Mouse (Mus musculus) lung, adult 2 months (tissue): ENCODE measurements at regions not wholly inside any gene's neighbourhood (a gene's known extent, or its start where the extent isn't known, plus 50 kb on each side); places are given as distances from the start of the nearest gene placed in this dataset.

Source experiments
- CTCF ChIP-seq: fragments of 200-500 bp; IDR thresholded peaks from 2 replicates; pipeline ENCODE4 v1.5.1; 2011; ENCODE audit warnings: mild to moderate bottlenecking, low read length, control low read depth; ENCODE audit not compliant: insufficient read depth
- POLR2A ChIP-seq: fragments of 200-500 bp; IDR thresholded peaks from 2 replicates; pipeline ENCODE4 v1.6.1; 2011; ENCODE audit warnings: low read depth, mild to moderate bottlenecking, control low read depth, low read length, borderline replicate concordance; ENCODE audit errors: extremely low read depth

- TF ChIP-seq CTCF = no peak
- no peak for TF ChIP-seq POLR2A
Observed at GRCm38 (mm10) chr2:34016350-34017141, 128.8 kb upstream of the Mvb12b start.
